Mouse (Mus musculus) forebrain, postnatal 0 days (tissue): Measurements from ENCODE around the gene Plpp7. TPM values are rescaled to one million over a fixed set of nuclear protein-coding genes. Genes with fewer than 3 reads are reported as not detected.
A peak's percentile ranks its signal among the peaks of the same experiment; 100 is the strongest.

Experiments used
- ATAC-seq: fragments of 200-750 bp; cut with Nextera tagmentation; 2 replicates; pipeline ENCODE4 v1.8.0; 2017; ENCODE audit warnings: mild to moderate bottlenecking, moderate library complexity
- DNase-seq: peaks from one replicate; pipeline ENCODE4 v3.0.0-alpha.2; 2015
- H3K27ac ChIP-seq: fragments of 300-500 bp; sonication (generic); 2 replicates; pipeline ENCODE4 v1.5.1; 2014; ENCODE audit warnings: low read depth, mild to moderate bottlenecking, antibody characterized with exemption, low read length, moderate library complexity, mixed read lengths
- H3K27me3 ChIP-seq: fragments of 300-500 bp; sonication (generic); 2 replicates; pipeline ENCODE4 v1.6.1; 2014; ENCODE audit warnings: mild to moderate bottlenecking, low read length, mixed read lengths; ENCODE audit not compliant: insufficient read depth
- H3K36me3 ChIP-seq: fragments of 300-500 bp; sonication (generic); 2 replicates; pipeline ENCODE4 v1.6.1; 2014; ENCODE audit warnings: mild to moderate bottlenecking, moderate library complexity; ENCODE audit not compliant: insufficient read depth
- H3K4me1 ChIP-seq: fragments of 300-500 bp; sonication (generic); 2 replicates; pipeline ENCODE4 v1.6.1; 2014; ENCODE audit warnings: antibody characterized with exemption; ENCODE audit not compliant: insufficient read depth
- H3K4me2 ChIP-seq: fragments of 300-500 bp; sonication (generic); 2 replicates; pipeline ENCODE4 v1.6.1; 2014; ENCODE audit warnings: low read depth, mild to moderate bottlenecking, moderate library complexity
- H3K4me3 ChIP-seq: fragments of 300-500 bp; sonication (generic); 2 replicates; pipeline ENCODE4 v1.5.1; 2014; ENCODE audit warnings: low read depth, low read length, mixed read lengths
- H3K9ac ChIP-seq: fragments of 300-500 bp; sonication (generic); 2 replicates; pipeline ENCODE4 v1.6.1; 2014; ENCODE audit warnings: mild to moderate bottlenecking
- H3K9me3 ChIP-seq: fragments of 300-500 bp; sonication (generic); 2 replicates; pipeline ENCODE4 v1.6.1; 2016; ENCODE audit warnings: low read length
- CTCF ChIP-seq: sonication (generic); IDR thresholded peaks from 2 replicates; pipeline ENCODE4 v1.5.1; 2016; ENCODE audit warnings: antibody characterized with exemption, control low read depth, low read depth
- WGBS: fragments of 180-500 bp; shearing (Covaris S2); extraction: QIAGEN DNeasy Blood & Tissue Kit; methylation state at CpG from one replicate; pipeline ENCODE4 v1.1.7; 2014; 5-methylcytosine and 5-hydroxymethylcytosine counted together
- polyA plus RNA-seq: library from polyadenylated mRNA; unstranded; fragments of >200 nt; fragmentation: Nextera tagmentation; extraction: Ambion mirVana; gene quantifications from 2 replicates; pipeline ENCODE4 v1.2.1, GENCODE M21; 2015
- total RNA-seq: library from RNA; depleted of rRNA; stranded (reverse); fragments of >200 nt; gene quantifications from 2 replicates; pipeline ENCODE4 v1.2.3, GENCODE M21; 2014

Gene Plpp7
- total and polyA plus RNA-seq, 2 experiments from 2014 or later: 21.5 to 24.0 TPM

DNA sequence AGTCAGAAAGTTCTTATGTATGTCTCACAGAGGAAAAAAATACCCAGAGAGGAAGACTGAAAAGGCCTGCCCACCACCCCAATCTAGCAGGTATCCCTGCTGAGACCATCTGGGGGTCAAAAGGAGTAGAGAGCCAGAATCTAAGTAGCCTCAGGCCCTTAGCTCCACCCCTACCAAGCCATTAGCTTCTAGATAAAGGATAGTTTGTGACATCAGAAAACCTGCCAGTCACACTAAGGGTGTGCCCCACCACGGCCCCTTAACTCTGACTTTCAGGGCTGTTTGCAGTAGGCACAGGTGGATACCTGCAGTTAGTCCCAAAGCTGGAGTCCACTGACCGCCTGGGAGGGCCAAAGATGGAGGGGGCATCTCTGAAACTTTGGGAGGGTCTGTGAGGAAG is 10.1 kb upstream of the Plpp7 start:
- Histone ChIP-seq H3K27ac (no peak overlapping the region), H3K4me1 (no peaks in the 10 kb centered on the region), H3K9me3 (no peaks in the 10 kb centered on the region), H3K27me3 (peaks cover 22% of the 10 kb centered on the region), H3K4me3 (no peak overlapping the region), H3K36me3 (no peaks in the 10 kb centered on the region), H3K9ac (no peak overlapping the region), H3K4me2 (no peak overlapping the region)
- TF ChIP-seq CTCF: no peak
- WGBS: 87% methylated on average over 2 of the region's 2 CpGs
- DNase-seq (no peak), ATAC-seq (no peak)

DNA sequence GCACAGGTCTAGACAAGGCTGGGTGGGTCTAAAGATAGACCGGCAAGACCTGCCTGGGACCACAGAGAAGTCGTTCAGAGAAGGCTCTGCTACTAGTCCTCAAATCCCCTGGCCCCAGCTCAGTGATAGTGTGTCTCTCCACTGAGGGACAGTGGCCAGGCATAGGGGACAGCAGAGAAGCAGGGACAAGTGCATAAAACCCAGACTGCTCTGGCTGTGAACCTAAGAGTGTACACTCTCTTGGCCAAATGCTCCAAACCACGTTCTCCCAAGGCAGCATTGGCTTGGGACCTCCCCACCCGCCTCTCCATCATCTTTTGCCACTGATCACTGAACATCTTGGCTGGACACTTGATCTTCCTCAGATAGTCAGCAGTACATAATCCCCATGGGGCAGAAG is 7.7 kb upstream of the Plpp7 start:
- no peak overlapping the region for H3K4me2 ChIP-seq
- H3K9me3 ChIP-seq: no peaks in the 10 kb centered on the region
- no peak overlapping the region for H3K27ac ChIP-seq
- no peaks in the 10 kb centered on the region for H3K36me3 ChIP-seq
- DNase-seq: no peak
- WGBS: 62% methylated on average over 4 of the region's 4 CpGs
- peaks cover 13% of the 10 kb centered on the region for H3K27me3 ChIP-seq
- no peak overlapping the region for H3K4me3 ChIP-seq
- ATAC-seq: no peak
- no peak overlapping the region for H3K9ac ChIP-seq
- no peaks in the 10 kb centered on the region for H3K4me1 ChIP-seq
- TF ChIP-seq CTCF: no peak

DNA sequence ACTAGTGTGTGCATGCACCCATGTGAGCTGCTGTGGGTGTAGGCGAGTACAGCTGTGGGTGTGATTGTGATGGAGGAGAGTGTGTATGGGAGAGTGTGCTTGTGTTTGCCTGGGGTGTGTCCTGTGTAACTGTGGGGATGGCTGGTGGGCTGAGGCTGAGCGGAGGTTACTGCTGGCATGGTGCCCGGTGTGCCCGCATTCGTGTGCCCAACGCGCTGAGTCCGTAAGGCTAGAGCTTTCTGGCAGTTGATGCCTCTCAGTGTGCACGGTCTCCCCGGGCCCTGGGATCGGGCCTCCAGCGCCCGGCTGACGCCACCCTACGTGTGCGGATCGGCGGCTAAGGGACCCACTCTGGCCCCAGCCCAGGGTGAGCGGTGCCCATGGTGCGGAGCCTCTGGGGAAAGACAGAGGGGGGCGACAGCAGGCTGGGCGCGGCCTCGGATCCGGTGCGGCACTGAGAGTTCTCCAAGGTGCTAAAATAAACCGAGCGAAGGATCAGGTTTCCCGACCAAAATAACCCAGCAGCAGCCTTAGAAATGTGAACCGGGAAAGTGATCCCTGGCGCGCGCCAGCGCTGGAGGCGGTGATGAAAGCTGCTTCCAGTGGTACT is 6.9 kb upstream of the Plpp7 start:
- no peak for ATAC-seq
- TF ChIP-seq CTCF: no peak
- peak overlapping the region; percentile 35; the same call in 1 of the 2 replicates for H3K9ac ChIP-seq
- no peaks in the 10 kb centered on the region for H3K9me3 ChIP-seq
- H3K4me2 ChIP-seq: peak overlapping the region; percentile 55
- H3K4me3 ChIP-seq: peak overlapping the region; percentile 23
- no peaks in the 10 kb centered on the region for H3K36me3 ChIP-seq
- peak; percentile 36 for DNase-seq
- WGBS: 7% methylated on average over 34 of the region's 35 CpGs
- no peaks in the 10 kb centered on the region for H3K4me1 ChIP-seq
- H3K27me3 ChIP-seq: peaks cover 4% of the 10 kb centered on the region; the same call in 1 of the 2 replicates
- H3K27ac ChIP-seq: no peak overlapping the region

DNA sequence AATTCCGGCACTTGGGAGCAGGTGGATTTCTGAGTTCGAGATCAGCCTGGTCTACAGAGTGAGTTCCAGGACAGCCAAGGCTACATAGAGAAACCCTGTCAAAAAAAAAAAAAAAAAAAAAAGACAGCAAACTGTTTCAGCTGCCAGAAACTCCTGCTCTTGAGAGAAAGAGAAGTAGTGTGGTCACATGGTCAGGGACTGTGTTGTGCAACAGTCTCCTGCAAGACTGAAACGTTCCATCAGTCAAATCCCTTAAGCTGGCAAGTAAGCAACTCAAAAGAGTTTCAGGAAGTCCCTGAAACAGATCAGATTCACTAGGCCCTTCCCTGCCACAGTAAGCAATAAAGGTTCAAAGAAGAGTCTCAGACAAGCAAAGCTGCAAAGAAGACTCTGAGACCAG is 5.7 kb upstream of the Plpp7 start:
- WGBS: 75% methylated on average over 3 of the region's 3 CpGs
- H3K36me3 ChIP-seq: no peaks in the 10 kb centered on the region
- no peaks in the 10 kb centered on the region for H3K27me3 ChIP-seq
- no peak overlapping the region for H3K9ac ChIP-seq
- ATAC-seq: no peak
- H3K4me2 ChIP-seq: no peak overlapping the region
- H3K4me3 ChIP-seq: no peak overlapping the region
- no peaks in the 10 kb centered on the region for H3K4me1 ChIP-seq
- DNase-seq: no peak
- no peaks in the 10 kb centered on the region for H3K9me3 ChIP-seq
- no peak overlapping the region for H3K27ac ChIP-seq
- no peak for TF ChIP-seq CTCF

DNA sequence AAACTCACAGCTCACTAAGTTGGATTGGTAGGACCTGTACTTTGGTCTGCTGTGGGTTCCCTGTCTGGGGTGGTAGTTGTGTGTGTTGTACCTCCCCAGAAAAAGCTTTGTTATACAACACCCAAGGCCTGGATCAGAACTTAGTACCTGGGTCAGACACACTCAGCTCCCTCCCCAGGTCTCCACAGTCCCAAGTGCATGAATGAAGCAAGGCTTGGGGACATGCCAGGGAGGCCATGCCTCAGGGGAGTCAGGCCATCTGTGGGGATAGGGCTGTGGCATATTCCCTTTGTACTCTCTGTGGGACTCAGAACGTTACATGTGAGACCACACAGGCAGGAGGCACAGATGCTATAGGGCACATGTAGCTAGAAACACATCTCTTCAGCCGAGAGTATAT is 5.2 kb upstream of the Plpp7 start:
- no peak for ATAC-seq
- 56% methylated on average over 2 of the region's 2 CpGs for WGBS

DNA sequence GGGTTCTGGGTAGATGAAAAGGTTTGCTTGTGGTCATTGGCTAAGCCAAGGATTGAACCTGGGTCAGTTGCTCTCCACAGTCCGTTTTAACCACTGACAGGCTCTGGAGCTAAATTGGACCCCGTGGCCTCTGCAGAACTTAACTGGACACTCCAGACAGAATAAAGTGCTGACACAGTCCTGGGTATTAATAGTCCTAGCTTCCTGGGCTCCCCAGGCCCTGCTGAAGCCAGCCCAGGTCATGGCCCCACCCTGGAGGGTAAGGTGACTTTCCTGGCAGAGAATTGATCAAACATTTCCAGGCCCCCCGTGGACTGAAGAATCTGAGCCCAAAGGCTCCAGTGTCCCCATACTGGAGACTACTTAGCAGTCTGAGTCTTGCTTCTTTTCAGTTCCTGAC is 3.4 kb upstream of the Plpp7 start:
- Histone ChIP-seq H3K4me2 (no peak overlapping the region), H3K4me3 (no peak overlapping the region), H3K36me3 (no peaks in the 10 kb centered on the region), H3K27me3 (no peaks in the 10 kb centered on the region), H3K27ac (no peak overlapping the region), H3K9me3 (no peaks in the 10 kb centered on the region), H3K9ac (no peak overlapping the region), H3K4me1 (peaks cover 13% of the 10 kb centered on the region)
- DNase-seq (no peak), ATAC-seq (no peak)
- WGBS: 64% methylated on average over 3 of the region's 3 CpGs
- no peak for TF ChIP-seq CTCF

More for the DNA sequence above, 5.2 kb upstream of the Plpp7 start:
- H3K36me3 ChIP-seq: no peaks in the 10 kb centered on the region
- H3K9me3 ChIP-seq: no peaks in the 10 kb centered on the region
- no peaks in the 10 kb centered on the region for H3K4me1 ChIP-seq
- H3K9ac ChIP-seq: no peak overlapping the region
- no peak overlapping the region for H3K4me2 ChIP-seq
- DNase-seq: no peak
- no peak overlapping the region for H3K4me3 ChIP-seq
- no peak overlapping the region for H3K27ac ChIP-seq
- H3K27me3 ChIP-seq: no peaks in the 10 kb centered on the region
- no peak for TF ChIP-seq CTCF

DNA sequence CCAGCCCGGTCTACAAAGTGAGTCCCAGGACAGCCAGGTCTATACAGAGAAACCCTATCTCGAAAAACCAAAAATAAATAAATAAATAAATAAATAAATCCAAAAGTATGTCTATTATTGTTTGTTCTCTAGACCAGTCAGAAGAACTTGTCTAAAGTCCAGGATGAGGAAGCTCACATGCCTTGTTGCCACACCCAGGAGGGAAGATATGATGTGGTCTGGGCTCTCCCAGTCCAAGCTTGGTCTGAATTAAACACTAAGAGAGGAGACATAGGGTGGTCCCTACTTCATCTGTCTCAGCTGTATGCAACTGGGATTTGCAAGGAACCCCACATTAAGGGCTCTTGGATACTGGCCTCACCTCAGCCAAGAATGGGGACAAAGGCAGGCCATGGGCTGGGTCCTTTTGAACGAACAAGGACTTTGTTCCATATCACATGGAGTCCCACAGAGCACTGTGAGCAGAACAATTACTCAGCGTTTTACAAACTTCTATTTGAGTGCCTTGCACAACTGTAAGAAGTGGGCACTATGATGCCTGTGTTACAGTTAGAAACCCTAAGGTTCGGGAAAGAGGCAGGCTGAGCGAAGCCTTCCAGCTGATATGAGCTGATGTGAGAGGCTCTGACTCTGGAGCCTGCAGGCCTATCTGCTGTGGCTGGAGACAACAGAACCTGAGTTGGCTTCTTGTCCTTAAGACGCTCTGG is 1.2 kb upstream of the Plpp7 start:
- Histone ChIP-seq H3K4me3 (no peak overlapping the region), H3K27ac (no peak overlapping the region), H3K27me3 (no peaks in the 10 kb centered on the region), H3K4me1 (peaks cover 15% of the 10 kb centered on the region), H3K9me3 (no peaks in the 10 kb centered on the region), H3K4me2 (no peak overlapping the region), H3K36me3 (peaks cover 4% of the 10 kb centered on the region; the same call in 1 of the 2 replicates), H3K9ac (no peak overlapping the region)
- TF ChIP-seq CTCF: no peak
- 82% methylated on average over 7 of the region's 7 CpGs for WGBS
- no peak for ATAC-seq
- no peak for DNase-seq
